Mouse (Mus musculus) megakaryocyte, embryonic 14.5 days (primary cell): ENCODE data around the gene Rbm18. TPM values are rescaled to one million over a fixed set of nuclear protein-coding genes. Genes with fewer than 3 reads are reported as not detected.

Experiments used
- H3K27me3 ChIP-seq: replicated peaks from 2 replicates; pipeline ENCODE3; 2012; ENCODE audit warnings: inconsistent platforms
- H3K36me3 ChIP-seq: replicated peaks from 2 replicates; pipeline ENCODE3; 2012; ENCODE audit warnings: low read length, inconsistent platforms, mixed read lengths
- H3K4me1 ChIP-seq: 2 replicates; pipeline ENCODE4 v1.6.1; 2012; ENCODE audit warnings: inconsistent platforms
- H3K4me3 ChIP-seq: replicated peaks from 2 replicates; pipeline ENCODE3; 2012; ENCODE audit warnings: moderate library complexity, mild to moderate bottlenecking, inconsistent platforms
- H3K9me3 ChIP-seq: 2 replicates; pipeline ENCODE4 v1.6.1; 2012; ENCODE audit warnings: inconsistent platforms
- FLI1 ChIP-seq: IDR thresholded peaks from 2 replicates; pipeline ENCODE4 v1.6.1; 2012; ENCODE audit warnings: low read length, inconsistent platforms, mixed read lengths
- GATA1 ChIP-seq: IDR thresholded peaks from 3 replicates; pipeline ENCODE4 v1.6.1; 2012; ENCODE audit warnings: mixed read lengths, low read length, inconsistent platforms, borderline replicate concordance
- polyA plus RNA-seq: library from polyadenylated mRNA; stranded (reverse); fragments of >175 nt; gene quantifications from 2 replicates; pipeline ENCODE4 v1.2.3, GENCODE M21; 2012; ENCODE audit warnings: low replicate concordance; ENCODE audit not compliant: insufficient read depth

Rbm18 gene
- polyA plus RNA-seq, 1 experiment: 4.2 TPM

DNA sequence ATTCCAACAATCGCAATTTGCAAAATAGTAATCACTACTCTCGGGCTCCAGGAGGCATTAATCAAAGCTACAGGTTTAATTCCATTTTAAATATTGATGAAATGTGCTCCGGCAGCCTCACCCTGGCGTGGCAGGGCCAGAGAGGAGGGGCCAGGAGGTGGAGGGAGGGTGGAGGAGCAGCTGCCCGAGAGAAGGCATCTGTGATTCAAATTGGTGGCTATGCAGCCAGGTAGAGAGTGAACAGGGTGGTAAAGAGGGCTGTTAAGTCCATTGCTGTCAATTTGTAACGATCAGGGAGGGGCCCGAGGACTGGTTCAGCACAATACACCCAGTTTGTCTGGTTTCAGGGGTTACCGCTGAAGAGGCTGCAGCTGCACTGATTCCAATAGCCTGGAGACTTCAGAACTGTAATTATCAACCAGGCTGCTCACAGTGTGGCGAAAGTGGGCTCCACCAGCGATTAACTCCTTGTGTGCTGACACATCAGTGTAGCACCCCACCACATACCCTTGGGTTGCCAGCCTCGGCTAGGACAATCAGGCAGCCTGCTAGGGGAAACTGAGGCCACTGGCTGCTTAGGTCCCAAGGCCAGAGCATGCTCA lies 59.3 kb downstream of the Rbm18 start:
- Histone ChIP-seq H3K27me3 (peaks cover 83% of the 10 kb centered on the region), H3K9me3 (no peaks in the 10 kb centered on the region), H3K36me3 (no peaks in the 10 kb centered on the region), H3K4me1 (peaks cover 7% of the 10 kb centered on the region), H3K4me3 (no peak overlapping the region)
- TF ChIP-seq GATA1 (no peak), FLI1 (no peak)

- TF ChIP-seq GATA1 (no peak), FLI1 (no peak)
- peaks cover 84% of the 10 kb centered on the region for H3K27me3 ChIP-seq
- no peaks in the 10 kb centered on the region for H3K9me3 ChIP-seq
- H3K4me1 ChIP-seq: peaks cover 7% of the 10 kb centered on the region
- H3K36me3 ChIP-seq: no peaks in the 10 kb centered on the region
- H3K4me3 ChIP-seq: no peak overlapping the region
Observed at GRCm38 (mm10) chr2:36075210-36075609, 61.4 kb downstream of the Rbm18 start.

- Histone ChIP-seq H3K27me3 (peaks cover 84% of the 10 kb centered on the region), H3K4me1 (peaks cover 7% of the 10 kb centered on the region), H3K9me3 (no peaks in the 10 kb centered on the region), H3K4me3 (no peak overlapping the region), H3K36me3 (no peaks in the 10 kb centered on the region)
- TF ChIP-seq GATA1: no peak
- no peak for TF ChIP-seq FLI1
Observed at GRCm38 (mm10) chr2:36073781-36074180, 62.8 kb downstream of the Rbm18 start.

DNA sequence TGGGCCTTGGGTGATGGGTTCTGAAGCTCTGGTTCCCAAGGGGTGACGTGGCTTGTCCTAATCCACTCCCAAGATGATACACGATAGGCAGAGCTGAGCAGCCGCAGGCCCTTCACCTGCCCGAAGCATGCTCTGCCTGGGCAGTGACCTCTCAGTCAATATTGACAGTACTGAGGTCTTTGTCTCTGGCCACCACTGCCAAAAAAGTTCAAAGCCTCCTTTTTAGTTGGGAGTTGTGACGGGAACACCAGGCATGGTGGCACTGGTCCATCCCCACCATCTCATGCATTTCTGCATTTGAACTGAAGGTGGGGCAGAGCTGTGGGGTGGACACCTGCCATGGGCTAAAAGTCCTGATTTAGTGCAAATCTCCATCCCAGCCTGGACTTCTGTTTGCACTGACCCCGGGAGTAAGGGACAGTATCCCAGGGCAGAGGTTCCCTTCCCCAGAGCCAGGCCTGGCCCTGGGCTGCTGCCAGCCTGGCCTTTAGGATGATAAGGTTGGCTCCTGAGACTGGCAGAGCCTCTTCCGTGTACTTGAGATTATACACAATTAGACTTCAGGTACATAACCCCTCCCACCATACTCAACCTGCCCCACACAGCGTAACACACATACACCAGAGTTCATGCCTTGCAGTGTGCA lies 64.8 kb downstream of the Rbm18 start:
- H3K36me3 ChIP-seq: no peaks in the 10 kb centered on the region
- peaks cover 7% of the 10 kb centered on the region; the same call in 1 of the 2 replicates for H3K4me1 ChIP-seq
- TF ChIP-seq FLI1 (no peak), GATA1 (no peak)
- peaks cover 83% of the 10 kb centered on the region for H3K27me3 ChIP-seq
- no peaks in the 10 kb centered on the region for H3K9me3 ChIP-seq
- H3K4me3 ChIP-seq: no peak overlapping the region

- Histone ChIP-seq H3K36me3 (no peaks in the 10 kb centered on the region), H3K9me3 (peaks cover 11% of the 10 kb centered on the region; the same call in 1 of the 2 replicates), H3K4me3 (no peak overlapping the region), H3K27me3 (peaks cover 86% of the 10 kb centered on the region), H3K4me1 (peaks cover 6% of the 10 kb centered on the region)
- no peak for TF ChIP-seq FLI1
- TF ChIP-seq GATA1: no peak
Observed at GRCm38 (mm10) chr2:36067132-36067531, 69.4 kb downstream of the Rbm18 start.

Other genes with a start within 250 kb of the Rbm18 start
- gene Ttll11, start 156.9 kb downstream of the Rbm18 start, polyA plus RNA-seq: 47.0 and 64.8 TPM in 2 replicates
- 30.0 and 76.6 TPM in 2 replicates for gene Ndufa8, start 87.4 kb downstream of the Rbm18 start, polyA plus RNA-seq
- not detected in 2 replicates for gene Morn5, start 87.3 kb downstream of the Rbm18 start, polyA plus RNA-seq
- 0.18 TPM in 1 of 2 replicates, not detected in the other for gene Lhx6, start 31.4 kb downstream of the Rbm18 start, polyA plus RNA-seq
- gene Mrrf, start 384 bp downstream of the Rbm18 start, polyA plus RNA-seq: 2.5 and 6.8 TPM in 2 replicates
- 118 and 153 TPM in 2 replicates for gene Ptgs1, start 93.7 kb upstream of the Rbm18 start, polyA plus RNA-seq
- gene Olfr338, start 236.7 kb upstream of the Rbm18 start, polyA plus RNA-seq: not detected in 2 replicates